Mouse (Mus musculus) heart, embryonic 14.5 days (tissue): ENCODE data around the gene Srsf2. TPM values are rescaled to one million over a fixed set of nuclear protein-coding genes. Genes with fewer than 3 reads are reported as not detected.
"Not testable (repeated sequence)": the region's sequence is repeated elsewhere in the genome, so short reads cannot be mapped to it uniquely, and the experiment has no call there.

Source experiments
- ATAC-seq: fragments of 200-750 bp; cut with Nextera tagmentation; 2 replicates; pipeline ENCODE4 v1.8.0; 2017; ENCODE audit warnings: low read depth, moderate TSS enrichment; ENCODE audit not compliant: insufficient number of reproducible peaks, insufficient read depth, low FRiP score
- H3K27ac ChIP-seq, 2 experiments: fragments of 200-500 bp in 1 of 2; fragments of 300-500 bp in 1 of 2; sonication (generic) in 1 of 2; replicated peaks in 1 of 2; 2 replicates each; pipeline ENCODE4 v1.5.1; 2012 to 2014; ENCODE audit warnings: low read depth in 2 of 2, low read length in 2 of 2, control low read depth in 1 of 2, mild to moderate bottlenecking in 1 of 2, mixed read lengths in 1 of 2; ENCODE audit not compliant: control insufficient read depth in 1 of 2, insufficient read depth in 1 of 2
- H3K27me3 ChIP-seq: fragments of 300-500 bp; sonication (generic); 2 replicates; pipeline ENCODE4 v1.6.1; 2014; ENCODE audit warnings: mild to moderate bottlenecking, low read length, control low read depth; ENCODE audit not compliant: control insufficient read depth, insufficient read depth
- H3K36me3 ChIP-seq: fragments of 300-500 bp; sonication (generic); 2 replicates; pipeline ENCODE4 v1.6.1; 2014; ENCODE audit warnings: mild to moderate bottlenecking, control low read depth, low read length, mixed read lengths; ENCODE audit not compliant: control insufficient read depth, insufficient read depth
- H3K4me1 ChIP-seq, 2 experiments: fragments of 200-500 bp in 1 of 2; fragments of 300-500 bp in 1 of 2; sonication (generic) in 1 of 2; 2 replicates each; pipeline ENCODE4 v1.6.1; 2012 to 2014; ENCODE audit warnings: low read length in 2 of 2, control low read depth in 1 of 2, mixed read lengths in 1 of 2; ENCODE audit not compliant: control insufficient read depth in 2 of 2, insufficient read depth in 2 of 2
- H3K4me2 ChIP-seq: fragments of 300-500 bp; sonication (generic); 2 replicates; pipeline ENCODE4 v1.6.1; 2014; ENCODE audit warnings: mild to moderate bottlenecking, low read length
- H3K4me3 ChIP-seq, 2 experiments: fragments of 200-500 bp in 1 of 2; fragments of 300-500 bp in 1 of 2; sonication (generic) in 1 of 2; 2 replicates each; pipeline ENCODE4 v1.5.1; 2012 to 2014; ENCODE audit warnings: low read length in 2 of 2, mild to moderate bottlenecking in 2 of 2, control low read depth in 1 of 2, low read depth in 1 of 2, moderate library complexity in 1 of 2; ENCODE audit not compliant: control insufficient read depth in 1 of 2, insufficient read depth in 1 of 2
- H3K9ac ChIP-seq: fragments of 300-500 bp; sonication (generic); 2 replicates; pipeline ENCODE4 v1.6.1; 2014; ENCODE audit warnings: mild to moderate bottlenecking, low read length
- H3K9me3 ChIP-seq: fragments of 300-500 bp; sonication (generic); 2 replicates; pipeline ENCODE4 v1.6.1; 2016; ENCODE audit warnings: low read length, control low read depth; ENCODE audit not compliant: control insufficient read depth
- whole genome bisulfite sequencing: fragments of 180-500 bp; shearing (Covaris S2); extraction: QIAGEN DNeasy Blood & Tissue Kit; methylation state at CpG from one replicate; pipeline ENCODE4 v1.1.7; 2014; 5-methylcytosine and 5-hydroxymethylcytosine counted together
- polyA plus RNA-seq: library from polyadenylated mRNA; unstranded; fragments of >200 nt; fragmentation: Nextera tagmentation; extraction: Ambion mirVana; gene quantifications from 2 replicates; pipeline ENCODE4 v1.2.1, GENCODE M21; 2014

The Srsf2 gene
- polyA plus RNA-seq, 1 experiment from 2014 or later: 569 TPM

GRCm38 (mm10) chr11:116825230-116825629 lies 27.7 kb downstream of the Srsf2 start:
- H3K9me3 ChIP-seq: no peaks in the 10 kb centered on the region
- H3K4me1 ChIP-seq: peaks cover 37 to 55% of the 10 kb centered on the region in 2 experiments
- H3K27ac ChIP-seq: peak overlapping the region in 1 of 2 experiments; percentile 19; a peak in 1 of 4 replicates
- 64% methylated on average over 5 of the region's 5 CpGs for WGBS
- H3K4me2 ChIP-seq: peak overlapping the region; percentile 24
- no peaks in the 10 kb centered on the region for H3K27me3 ChIP-seq
- no peak overlapping the region for H3K4me3 ChIP-seq
- no peak overlapping the region for H3K9ac ChIP-seq
- peaks cover 3% of the 10 kb centered on the region; the same call in 1 of the 2 replicates for H3K36me3 ChIP-seq
- no peak for ATAC-seq

DNA sequence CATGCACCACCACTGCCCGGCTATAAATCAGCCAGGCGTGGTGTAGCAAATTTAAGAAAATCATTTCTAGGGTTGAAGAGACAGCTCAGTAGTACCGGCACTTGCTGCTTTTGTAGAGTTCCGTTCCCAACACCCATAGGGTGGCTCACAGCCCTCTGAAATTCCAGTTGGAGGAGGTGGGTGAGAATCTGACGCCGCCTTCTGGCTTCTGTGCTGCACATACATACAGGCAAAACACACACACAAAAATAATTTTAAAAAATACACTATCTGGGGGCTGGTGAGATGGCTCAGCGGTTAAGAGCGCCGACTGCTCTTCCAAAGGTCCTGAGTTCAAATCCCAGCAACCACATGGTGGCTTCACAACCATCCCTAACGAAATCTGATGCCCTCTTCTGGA lies 29.0 kb downstream of the Srsf2 start:
- H3K4me2 ChIP-seq, H3K36me3 ChIP-seq, H3K4me3 ChIP-seq, H3K9ac ChIP-seq, H3K9me3 ChIP-seq, H3K27ac ChIP-seq, H3K27me3 ChIP-seq, ATAC-seq: not testable (repeated sequence)
- 92% methylated on average over 10 of the region's 10 CpGs for WGBS
- H3K4me1 ChIP-seq: peaks cover 41 to 64% of the 10 kb centered on the region in 2 experiments

- WGBS: 100% methylated on average over 2 of the region's 2 CpGs
- H3K27me3 ChIP-seq: no peaks in the 10 kb centered on the region
- no peak for ATAC-seq
- peaks cover 3% of the 10 kb centered on the region; the same call in 1 of the 2 replicates for H3K36me3 ChIP-seq
- peaks cover 39 to 62% of the 10 kb centered on the region in 2 experiments for H3K4me1 ChIP-seq
- H3K9me3 ChIP-seq: no peaks in the 10 kb centered on the region
- no peak overlapping the region for H3K9ac ChIP-seq
- no peak overlapping the region for H3K4me2 ChIP-seq
- H3K27ac ChIP-seq: no peak overlapping the region
- no peak overlapping the region for H3K4me3 ChIP-seq
Observed at GRCm38 (mm10) chr11:116823255-116823654, 29.6 kb downstream of the Srsf2 start.

DNA sequence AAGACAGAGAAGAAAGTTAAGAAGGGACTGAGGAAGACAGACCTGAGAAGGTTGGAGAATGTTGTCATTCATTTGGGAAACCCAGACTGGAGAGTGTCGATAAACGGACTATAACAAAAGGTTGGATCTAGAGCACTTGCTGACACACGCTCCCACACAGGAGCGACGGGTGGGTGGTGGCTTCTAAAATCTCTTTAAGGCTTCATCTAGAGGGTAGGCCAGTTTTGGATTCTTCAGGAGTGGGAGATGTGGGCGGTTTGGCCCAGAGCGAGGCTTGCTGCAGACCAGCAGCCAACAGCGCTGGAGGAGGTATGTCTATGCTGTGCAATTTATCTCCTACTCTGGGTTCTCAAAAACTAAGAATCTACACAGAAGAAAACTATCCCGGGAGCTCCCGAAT lies 30.3 kb downstream of the Srsf2 start:
- ATAC-seq: no peak
- 87% methylated on average over 10 of the region's 10 CpGs for WGBS
- H3K4me2 ChIP-seq: peak overlapping the region; percentile 47
- H3K27ac ChIP-seq: peak overlapping the region; percentile 89 to 91; a peak in 2 of 4 replicates
- H3K9ac ChIP-seq: peak overlapping the region; percentile 52; the same call in 1 of the 2 replicates
- no peaks in the 10 kb centered on the region for H3K9me3 ChIP-seq
- H3K27me3 ChIP-seq: no peaks in the 10 kb centered on the region
- no peak overlapping the region for H3K4me3 ChIP-seq
- peaks cover 3% of the 10 kb centered on the region; the same call in 1 of the 2 replicates for H3K36me3 ChIP-seq
- H3K4me1 ChIP-seq: peaks cover 39 to 59% of the 10 kb centered on the region in 2 experiments

GRCm38 (mm10) chr11:116822215-116822614 lies 30.7 kb downstream of the Srsf2 start:
- peak overlapping the region; percentile 52; the same call in 1 of the 2 replicates for H3K9ac ChIP-seq
- no peak for ATAC-seq
- H3K36me3 ChIP-seq: peaks cover 3% of the 10 kb centered on the region; the same call in 1 of the 2 replicates
- peak overlapping the region; percentile 47 for H3K4me2 ChIP-seq
- 0 out of 4 replicates have a peak overlapping the region, but pooled peaks of 1 of the 2 experiments have one; percentile 4 for H3K4me3 ChIP-seq
- H3K27ac ChIP-seq: peak overlapping the region; percentile 89 to 91
- H3K27me3 ChIP-seq: no peaks in the 10 kb centered on the region
- 62% methylated on average over 10 of the region's 10 CpGs for WGBS
- peaks cover 38 to 59% of the 10 kb centered on the region in 2 experiments for H3K4me1 ChIP-seq
- H3K9me3 ChIP-seq: no peaks in the 10 kb centered on the region

DNA sequence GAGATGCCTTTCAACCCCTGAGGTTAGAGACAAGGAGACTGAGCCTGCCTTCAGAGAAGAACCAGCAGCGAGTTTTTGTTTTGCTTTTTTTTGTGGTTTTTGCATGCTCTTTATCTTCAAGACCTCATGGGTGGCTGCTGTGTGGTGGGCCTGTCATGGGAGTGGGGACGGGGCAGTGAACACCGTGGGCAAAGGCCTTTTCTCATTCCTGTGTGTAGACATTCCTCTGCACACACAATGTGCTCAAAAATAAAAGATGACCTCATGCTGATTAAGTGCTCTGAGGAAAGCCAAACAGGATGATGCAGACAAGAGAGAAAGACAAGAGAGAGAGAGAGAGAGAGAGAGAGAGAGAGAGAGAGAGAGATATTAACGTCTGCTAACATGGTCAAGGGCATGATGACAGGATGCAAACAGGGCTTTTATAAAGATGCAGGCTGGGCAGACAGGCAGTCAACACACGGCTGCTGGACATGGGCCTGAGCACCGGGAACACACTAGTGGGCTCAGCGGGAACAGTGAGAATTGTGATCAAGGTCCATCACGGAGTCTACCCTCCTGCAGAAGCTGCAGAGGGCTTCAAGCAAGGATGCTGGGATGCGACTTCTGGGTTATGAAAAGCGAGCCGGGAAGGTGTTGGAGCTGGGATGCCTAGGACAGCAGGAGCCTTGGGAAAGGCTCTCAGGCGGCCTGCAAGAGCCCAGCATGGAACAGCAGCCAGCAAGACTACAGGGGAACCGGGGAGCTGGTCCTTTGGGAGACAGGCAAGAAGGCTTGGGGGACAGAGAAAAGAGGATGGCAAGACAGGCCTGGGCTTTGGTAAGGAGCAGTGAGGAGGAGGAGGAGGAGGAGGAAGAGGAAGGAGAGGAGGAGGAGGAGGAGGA lies 31.6 kb downstream of the Srsf2 start:
- Histone ChIP-seq H3K27ac (peak overlapping the region; percentile 89 to 91), H3K4me1 (peaks cover 34 to 53% of the 10 kb centered on the region in 2 experiments), H3K27me3 (no peaks in the 10 kb centered on the region), H3K36me3 (peaks cover 3% of the 10 kb centered on the region; the same call in 1 of the 2 replicates), H3K9ac (peak overlapping the region; percentile 52), H3K9me3 (no peaks in the 10 kb centered on the region), H3K4me3 (peak overlapping the region; percentile 10 to 11; a peak in 3 of 4 replicates), H3K4me2 (peak overlapping the region; percentile 47)
- ATAC-seq: peak; percentile 57
- 22% methylated on average over 13 of the region's 13 CpGs for WGBS

GRCm38 (mm10) chr11:116819932-116820593 lies 32.8 kb downstream of the Srsf2 start:
- Histone ChIP-seq H3K9me3 (no peaks in the 10 kb centered on the region), H3K27me3 (no peaks in the 10 kb centered on the region), H3K27ac (peak overlapping the region; percentile 89 to 91), H3K4me1 (peaks cover 37 to 50% of the 10 kb centered on the region in 2 experiments), H3K36me3 (peaks cover 3% of the 10 kb centered on the region; the same call in 1 of the 2 replicates), H3K9ac (no peak overlapping the region), H3K4me2 (no peak overlapping the region), H3K4me3 (no peak overlapping the region)
- WGBS: 77% methylated on average over 5 of the region's 5 CpGs
- ATAC-seq: no peak
